In genomic region chr16:40228627-40229026, GRCm38 (mm10) we compare ENCODE assay signal across 12 mouse cellular contexts.
DNase-seq lines count a peak whose midpoint lies in the region; ATAC-seq lines count a peak whose summit lies in the region.
"Had no signal": no experiment of that assay in that cellular context is flagged by ENCODE, and none has a peak within 500 bp of the region (broad histone marks: within the 10 kb centered on the region; RNA-seq: fewer than 3 reads in every experiment).

No protein-coding gene starts in this region.

- peak; percentile 78 for ATAC-seq in neural tube, embryonic 11.5 days (ENCODE audit: insufficient read depth, low FRiP score, low TSS enrichment)

- no peaks in the 10 kb centered on the region for H3K27me3 ChIP-seq in neural tube, embryonic 11.5 days (ENCODE audit: control insufficient read depth, insufficient read depth, low read length)
- no peaks in the 10 kb centered on the region for H3K27me3 ChIP-seq in midbrain, embryonic 10.5 days (ENCODE audit: low read depth, poor library complexity, severe bottlenecking)
- H3K27me3 ChIP-seq: embryonic facial prominence, embryonic 12.5 days had no signal

- WGBS in neural tube, embryonic 11.5 days = 45% methylated on average over 5 of the region's 5 CpGs
- WGBS in midbrain, embryonic 10.5 days = 88% methylated on average over 5 of the region's 5 CpGs

- H3K4me1 ChIP-seq in neural tube, embryonic 11.5 days (ENCODE audit: control insufficient read depth, insufficient read depth, low read length) = no peaks in the 10 kb centered on the region
- H3K4me1 ChIP-seq in midbrain, embryonic 10.5 days = no peaks in the 10 kb centered on the region
- H3K4me1 ChIP-seq: embryonic facial prominence, embryonic 12.5 days had no signal

- H3K4me3 ChIP-seq in neural tube, embryonic 11.5 days (ENCODE audit: low read depth, low read length) = no peak overlapping the region
- no peak overlapping the region for H3K4me3 ChIP-seq in midbrain, embryonic 10.5 days
- H3K4me3 ChIP-seq: embryonic facial prominence, embryonic 12.5 days had no signal

- H3K27ac ChIP-seq in neural tube, embryonic 11.5 days (ENCODE audit: low read depth, low read length) = no peak overlapping the region
- H3K27ac ChIP-seq in midbrain, embryonic 10.5 days (replicated peaks) = no peak overlapping the region
- H3K27ac ChIP-seq: embryonic facial prominence, embryonic 12.5 days; liver, embryonic 14.5 days had no signal

- no peak overlapping the region for H3K4me2 ChIP-seq in neural tube, embryonic 11.5 days (ENCODE audit: low read depth)
- H3K4me2 ChIP-seq: embryonic facial prominence, embryonic 12.5 days had no signal

- intact Hi-C loops in left cerebral cortex, postnatal 36 days (cut with DNase I) = no loop called here

- H3K36me3 ChIP-seq in neural tube, embryonic 11.5 days (ENCODE audit: control insufficient read depth, insufficient read depth, low read length) = no peaks in the 10 kb centered on the region
- H3K36me3 ChIP-seq in midbrain, embryonic 10.5 days = no peaks in the 10 kb centered on the region
- H3K36me3 ChIP-seq: embryonic facial prominence, embryonic 12.5 days had no signal

- peak; percentile 3 for DNase-seq in adrenal gland, adult 2 months
- DNase-seq in adrenal gland, adult 18-20 months (ENCODE audit: low spot score in 2 of 2) = no peak
- peak; percentile 32 for DNase-seq in layer of hippocampus, adult 9-11 months
- no peak for DNase-seq in layer of hippocampus, postnatal 25 days (ENCODE audit: extremely low spot score in 1 of 2, low spot score in 1 of 2)
- DNase-seq in cerebellum, adult 9-11 months = peak; percentile 95
- DNase-seq in neural tube, embryonic 11.5 days (ENCODE audit: low spot score) = peak; percentile 29
- no peak for DNase-seq in left cerebral cortex, postnatal 36 days (ENCODE audit: low spot score in 2 of 2)
- DNase-seq in midbrain, embryonic 10.5 days (ENCODE audit: low spot score) = no peak
- DNase-seq: kidney, adult 11 months; right cerebral cortex, postnatal 25 days had no signal

- no peaks in the 10 kb centered on the region for H3K9me3 ChIP-seq in neural tube, embryonic 11.5 days (ENCODE audit: control insufficient read depth, low read length)
- H3K9me3 ChIP-seq in midbrain, embryonic 10.5 days (replicated peaks) = no peaks in the 10 kb centered on the region
- H3K9me3 ChIP-seq: embryonic facial prominence, embryonic 12.5 days had no signal

- no peak overlapping the region for H3K9ac ChIP-seq in neural tube, embryonic 11.5 days (ENCODE audit: low read length)
- H3K9ac ChIP-seq: embryonic facial prominence, embryonic 12.5 days; liver, embryonic 14.5 days had no signal

Comparison
In these comparisons a context has a peak if more than half of its experiments do, and no peak if none do; other contexts are left out.
1. DNase-seq: peak in adrenal gland, adult 2 months (single experiment), layer of hippocampus, adult 9-11 months (single experiment), cerebellum, adult 9-11 months (single experiment) and neural tube, embryonic 11.5 days (single experiment); none in adrenal gland, adult 18-20 months (0 of 2), layer of hippocampus, postnatal 25 days (0 of 2), left cerebral cortex, postnatal 36 days (0 of 2) and midbrain, embryonic 10.5 days (single experiment).